Mouse (Mus musculus): Measurements from ENCODE around the gene Ccnt1. TPM values are rescaled to one million over a fixed set of nuclear protein-coding genes. Genes with fewer than 3 reads are reported as not detected.

The Ccnt1 gene
- polyA plus RNA-seq, 1 experiment from 2014 or later: 37.9 TPM

GRCm38 (mm10) chr15:98509387-98509786, 61.3 kb downstream of the Ccnt1 start:
- 58% methylated on average over 2 of the region's 2 CpGs for WGBS
- peaks cover 4% of the 10 kb centered on the region for H3K27me3 ChIP-seq (replicated peaks)
- no peak overlapping the region for H3K9ac ChIP-seq
- ATAC-seq (ENCODE audit: insufficient number of reproducible peaks, low FRiP score): no peak
- H3K36me3 ChIP-seq: no peaks in the 10 kb centered on the region
- H3K4me2 ChIP-seq: no peak overlapping the region
- H3K4me3 ChIP-seq: no peak overlapping the region
- H3K4me1 ChIP-seq (replicated peaks): peaks cover 23% of the 10 kb centered on the region
- H3K9me3 ChIP-seq (replicated peaks): no peaks in the 10 kb centered on the region
- H3K27ac ChIP-seq (ENCODE audit: poor library complexity, severe bottlenecking): no peak overlapping the region

DNA sequence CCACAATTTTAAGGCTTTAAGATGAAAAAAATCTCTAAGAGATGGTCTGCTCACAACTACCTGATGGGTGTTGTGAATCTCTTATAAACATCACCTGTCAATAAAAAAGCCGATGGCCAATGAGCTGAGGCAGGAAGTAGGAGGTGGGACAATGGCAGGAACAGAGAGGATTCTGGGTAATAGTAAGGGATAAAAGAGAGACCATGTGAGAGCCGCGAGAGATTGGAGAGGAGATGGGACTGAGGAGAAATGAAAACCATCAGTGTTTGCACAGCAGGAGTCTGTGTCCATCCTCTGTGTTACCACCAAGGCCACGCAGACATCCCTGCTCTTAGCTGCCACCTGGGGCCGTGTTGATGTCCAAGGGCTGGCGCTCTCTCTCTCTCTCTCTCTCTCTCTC, 63.4 kb downstream of the Ccnt1 start:
- no peak overlapping the region for H3K27ac ChIP-seq (ENCODE audit: poor library complexity, severe bottlenecking)
- H3K4me2 ChIP-seq: no peak overlapping the region
- H3K9ac ChIP-seq: no peak overlapping the region
- H3K4me1 ChIP-seq (replicated peaks): peaks cover 13% of the 10 kb centered on the region
- ATAC-seq (ENCODE audit: insufficient number of reproducible peaks, low FRiP score): no peak
- H3K27me3 ChIP-seq (replicated peaks): peaks cover 11% of the 10 kb centered on the region
- WGBS: 80% methylated on average over 5 of the region's 6 CpGs
- H3K4me3 ChIP-seq: no peak overlapping the region
- H3K9me3 ChIP-seq (replicated peaks): no peaks in the 10 kb centered on the region
- no peaks in the 10 kb centered on the region for H3K36me3 ChIP-seq

DNA sequence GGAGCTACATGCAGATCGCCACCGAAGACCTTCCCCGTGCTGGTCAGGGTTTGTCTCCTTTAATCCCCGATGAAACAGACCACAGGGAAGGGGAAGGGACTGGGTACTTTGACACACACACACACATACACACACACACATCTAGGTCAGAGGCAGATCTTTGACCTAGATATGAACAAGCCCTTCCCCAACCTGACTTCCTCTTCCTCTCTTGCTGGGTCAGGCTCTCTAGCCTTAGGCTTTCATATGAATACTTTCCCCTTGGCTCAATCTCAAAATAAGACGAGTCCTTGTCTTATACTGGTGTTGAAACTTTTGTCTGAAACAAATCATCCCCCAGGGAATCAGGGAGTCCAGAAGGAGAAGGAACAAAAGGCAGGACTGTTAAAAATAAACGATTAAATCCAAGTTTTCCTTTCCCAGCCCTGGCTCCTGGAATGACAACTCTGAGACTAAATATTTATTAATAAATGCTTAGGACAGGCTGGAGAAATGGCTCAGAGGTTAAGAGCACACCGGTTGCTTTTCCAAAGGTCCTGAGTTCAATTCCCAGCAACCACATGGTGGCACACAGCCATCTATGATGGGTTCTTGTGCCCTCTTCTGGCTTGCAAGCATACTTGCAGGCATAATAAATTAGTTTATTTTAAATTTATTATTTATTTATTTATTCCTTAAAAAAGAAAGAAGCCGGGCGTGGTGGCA, 64.3 kb downstream of the Ccnt1 start:
- Histone ChIP-seq H3K4me3 (no peak overlapping the region), H3K36me3 (no peaks in the 10 kb centered on the region), H3K27ac (ENCODE audit: poor library complexity, severe bottlenecking) (no peak overlapping the region), H3K4me1 (replicated peaks) (0 out of 2 replicates have a peak, but pooled peaks cover 9% of the 10 kb centered on the region), H3K4me2 (no peak overlapping the region), H3K9me3 (replicated peaks) (no peaks in the 10 kb centered on the region), H3K9ac (no peak overlapping the region), H3K27me3 (replicated peaks) (peaks cover 11% of the 10 kb centered on the region)
- 77% methylated on average over 9 of the region's 9 CpGs for WGBS
- no peak for ATAC-seq (ENCODE audit: insufficient number of reproducible peaks, low FRiP score)

DNA sequence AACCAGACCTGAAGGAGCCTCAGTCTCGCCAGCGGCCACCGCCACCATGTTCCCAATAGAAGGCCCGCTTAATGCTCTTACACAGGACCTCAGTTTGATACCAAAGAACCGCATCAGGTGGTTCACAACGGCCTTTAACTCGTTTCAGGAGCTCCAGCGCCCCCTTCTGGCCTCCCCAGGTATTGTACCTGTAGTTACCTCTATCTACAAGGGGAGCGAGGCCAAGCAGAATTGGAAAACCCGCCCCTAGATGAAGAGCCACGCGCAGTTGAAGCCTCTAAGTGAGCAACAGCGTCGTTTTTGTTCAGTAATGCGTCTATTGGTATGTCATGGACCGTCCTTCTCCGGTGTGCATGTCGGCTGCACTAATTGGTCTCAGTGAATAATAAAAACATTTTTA, 66.2 kb downstream of the Ccnt1 start:
- no peaks in the 10 kb centered on the region for H3K4me1 ChIP-seq (replicated peaks)
- no peak for ATAC-seq (ENCODE audit: insufficient number of reproducible peaks, low FRiP score)
- no peak overlapping the region for H3K27ac ChIP-seq (ENCODE audit: poor library complexity, severe bottlenecking)
- H3K36me3 ChIP-seq: no peaks in the 10 kb centered on the region
- WGBS: 12% methylated on average over 18 of the region's 18 CpGs
- H3K27me3 ChIP-seq (replicated peaks): peaks cover 19% of the 10 kb centered on the region
- H3K9ac ChIP-seq: no peak overlapping the region
- H3K9me3 ChIP-seq (replicated peaks): no peaks in the 10 kb centered on the region
- peak overlapping the region; percentile 24 for H3K4me2 ChIP-seq
- no peak overlapping the region for H3K4me3 ChIP-seq

- no peaks in the 10 kb centered on the region for H3K9me3 ChIP-seq (replicated peaks)
- peaks cover 19% of the 10 kb centered on the region for H3K27me3 ChIP-seq (replicated peaks)
- WGBS: 86% methylated on average over 3 of the region's 3 CpGs
- H3K27ac ChIP-seq (ENCODE audit: poor library complexity, severe bottlenecking): no peak overlapping the region
- no peaks in the 10 kb centered on the region for H3K4me1 ChIP-seq (replicated peaks)
- no peak overlapping the region for H3K4me3 ChIP-seq
- no peak overlapping the region for H3K9ac ChIP-seq
- no peak overlapping the region for H3K4me2 ChIP-seq
- ATAC-seq (ENCODE audit: insufficient number of reproducible peaks, low FRiP score): no peak
- H3K36me3 ChIP-seq: no peaks in the 10 kb centered on the region
Observed at GRCm38 (mm10) chr15:98503317-98503716, 67.4 kb downstream of the Ccnt1 start.

DNA sequence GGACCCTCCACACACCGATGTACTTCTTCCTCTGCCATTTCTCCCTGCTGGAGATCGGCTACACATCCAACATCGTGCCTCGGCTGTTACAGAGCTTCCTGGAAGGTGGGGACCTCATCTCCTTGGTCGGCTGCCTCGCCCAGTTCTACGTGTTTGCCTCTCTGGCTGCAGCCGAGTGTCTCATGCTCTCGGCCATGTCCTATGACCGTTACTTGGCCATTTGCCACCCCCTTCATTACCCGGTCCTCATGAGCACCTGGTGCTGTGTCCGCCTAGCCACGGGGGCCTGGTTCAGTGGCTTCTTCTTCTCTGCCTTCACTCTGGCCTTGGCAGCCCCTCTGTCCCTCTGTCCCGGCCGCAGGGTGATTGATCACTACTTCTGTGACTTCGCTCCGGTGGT, 73.1 kb downstream of the Ccnt1 start:
- Histone ChIP-seq H3K4me1 (replicated peaks) (no peaks in the 10 kb centered on the region), H3K4me2 (no peak overlapping the region), H3K27ac (ENCODE audit: poor library complexity, severe bottlenecking) (no peak overlapping the region), H3K9me3 (replicated peaks) (0 out of 2 replicates have a peak, but pooled peaks cover 4% of the 10 kb centered on the region), H3K27me3 (replicated peaks) (peaks cover 15% of the 10 kb centered on the region; the same call in 1 of the 2 replicates), H3K4me3 (no peak overlapping the region), H3K9ac (no peak overlapping the region), H3K36me3 (no peaks in the 10 kb centered on the region)
- ATAC-seq (ENCODE audit: insufficient number of reproducible peaks, low FRiP score): no peak
- 79% methylated on average over 17 of the region's 17 CpGs for WGBS

DNA sequence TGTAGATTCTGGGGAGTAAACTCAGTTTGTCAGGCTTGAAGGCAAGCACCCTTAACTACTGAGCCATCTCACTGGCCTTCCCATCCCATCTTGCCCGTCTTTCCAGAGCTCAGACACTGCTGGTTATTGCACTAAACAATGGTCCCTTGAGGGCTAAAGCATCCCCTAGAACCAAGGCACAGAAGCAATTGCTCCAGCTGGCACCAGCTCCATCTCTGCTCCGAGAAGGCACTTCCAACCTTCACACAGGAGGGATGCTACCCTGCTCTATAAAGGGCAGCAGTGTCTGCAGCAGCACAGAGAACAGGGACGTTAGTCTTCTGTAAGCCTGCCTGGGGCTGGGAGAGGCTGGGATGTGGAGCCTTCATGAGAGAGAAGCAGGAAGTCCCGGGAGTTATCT, 78.6 kb downstream of the Ccnt1 start, which contains the start of gene Olfr279:
TSS of gene Olfr279 (plus strand) at position 301 of the 400 bp plus-strand sequence.
- no peak for ATAC-seq (ENCODE audit: insufficient number of reproducible peaks, low FRiP score)
- peaks cover 7% of the 10 kb centered on the region for H3K9me3 ChIP-seq (replicated peaks)
- no peaks in the 10 kb centered on the region for H3K36me3 ChIP-seq
- no peak within 1 kb of the TSS for H3K9ac ChIP-seq
- no peak within 1 kb of the TSS for H3K4me2 ChIP-seq
- H3K4me3 ChIP-seq: no peak within 1 kb of the TSS
- H3K4me1 ChIP-seq (replicated peaks): no peaks in the 10 kb centered on the region
- no peaks in the 10 kb centered on the region for H3K27me3 ChIP-seq (replicated peaks)
- no peak within 1 kb of the TSS for H3K27ac ChIP-seq (ENCODE audit: poor library complexity, severe bottlenecking)
- WGBS: 62% methylated on average over 4 of the region's 4 CpGs

DNA sequence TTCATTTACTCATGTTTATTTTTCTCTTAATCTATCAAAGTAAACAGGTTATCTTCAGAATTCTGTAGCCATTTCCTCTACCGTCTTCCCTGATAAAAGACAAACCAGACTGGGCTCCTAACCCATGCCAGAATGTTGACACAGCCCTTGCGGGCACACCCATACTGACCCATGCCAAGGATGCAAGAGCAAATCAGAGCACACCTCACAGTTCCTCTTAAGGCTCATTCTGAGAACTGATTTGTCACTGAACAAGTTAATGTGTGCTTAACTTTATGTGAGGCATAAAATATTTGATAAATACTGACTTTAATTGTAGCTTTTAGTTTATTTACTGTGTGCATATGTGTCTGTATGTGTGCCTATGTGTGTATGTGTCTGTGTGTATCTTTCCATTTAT, 79.4 kb downstream of the Ccnt1 start:
- Histone ChIP-seq H3K9me3 (replicated peaks) (peaks cover 7% of the 10 kb centered on the region), H3K4me1 (replicated peaks) (no peaks in the 10 kb centered on the region), H3K4me3 (no peak overlapping the region), H3K36me3 (no peaks in the 10 kb centered on the region), H3K4me2 (no peak overlapping the region), H3K27ac (ENCODE audit: poor library complexity, severe bottlenecking) (no peak overlapping the region), H3K9ac (no peak overlapping the region), H3K27me3 (replicated peaks) (no peaks in the 10 kb centered on the region)
- 41% methylated on average over 2 of the region's 2 CpGs for WGBS
- no peak for ATAC-seq (ENCODE audit: insufficient number of reproducible peaks, low FRiP score)

Small RNA genes lying within 50 kb of the gene (microRNA-seq; reads per million reads assigned to microRNA genes)
- not detected for gene Mir1291

Other genes starting within 250 kb of the Ccnt1 start
- not detected in 2 replicates for gene Olfr284, start 229.9 kb downstream of the Ccnt1 start, polyA plus RNA-seq (2016; fragmentation: Nextera tagmentation; extraction: Ambion mirVana)
- not detected in 2 replicates for gene Olfr283, start 190.0 kb downstream of the Ccnt1 start, polyA plus RNA-seq (2016; fragmentation: Nextera tagmentation; extraction: Ambion mirVana)
- gene Olfr282, start 139.7 kb downstream of the Ccnt1 start, polyA plus RNA-seq (2016; fragmentation: Nextera tagmentation; extraction: Ambion mirVana): not detected in 2 replicates
- not detected in 2 replicates for gene Olfr281, start 118.3 kb downstream of the Ccnt1 start, polyA plus RNA-seq (2016; fragmentation: Nextera tagmentation; extraction: Ambion mirVana)
- gene OR5BS1P, start 101.0 kb downstream of the Ccnt1 start, polyA plus RNA-seq (2016; fragmentation: Nextera tagmentation; extraction: Ambion mirVana): not detected in 2 replicates
- not detected in 2 replicates for gene Lalba, start 88.2 kb downstream of the Ccnt1 start, polyA plus RNA-seq (2016; fragmentation: Nextera tagmentation; extraction: Ambion mirVana)
- gene Olfr279, start 78.5 kb downstream of the Ccnt1 start, polyA plus RNA-seq (2016; fragmentation: Nextera tagmentation; extraction: Ambion mirVana): not detected in 2 replicates
- 95.9 and 99.7 TPM in 2 replicates for gene Kansl2, start 36.7 kb downstream of the Ccnt1 start, polyA plus RNA-seq (2016; fragmentation: Nextera tagmentation; extraction: Ambion mirVana)
- gene 4930415O20Rik, start 81 bp upstream of the Ccnt1 start, polyA plus RNA-seq (2016; fragmentation: Nextera tagmentation; extraction: Ambion mirVana): not detected in 2 replicates
- 46.7 and 46.8 TPM in 2 replicates for gene Adcy6, start 39.2 kb upstream of the Ccnt1 start, polyA plus RNA-seq (2016; fragmentation: Nextera tagmentation; extraction: Ambion mirVana)
- 9.5 and 10.3 TPM in 2 replicates for gene Cacnb3, start 59.9 kb upstream of the Ccnt1 start, polyA plus RNA-seq (2016; fragmentation: Nextera tagmentation; extraction: Ambion mirVana)
- 15.0 and 16.4 TPM in 2 replicates for gene Ddx23, start 92.0 kb upstream of the Ccnt1 start, polyA plus RNA-seq (2016; fragmentation: Nextera tagmentation; extraction: Ambion mirVana)
- 0.91 and 1.1 TPM in 2 replicates for gene Rnd1, start 106.5 kb upstream of the Ccnt1 start, polyA plus RNA-seq (2016; fragmentation: Nextera tagmentation; extraction: Ambion mirVana)
- gene Ccdc65, start 137.3 kb upstream of the Ccnt1 start, polyA plus RNA-seq (2016; fragmentation: Nextera tagmentation; extraction: Ambion mirVana): 0.33 and 0.62 TPM in 2 replicates
- gene Fkbp11, start 157.3 kb upstream of the Ccnt1 start, polyA plus RNA-seq (2016; fragmentation: Nextera tagmentation; extraction: Ambion mirVana): 13.2 and 17.8 TPM in 2 replicates
- 46.3 and 46.9 TPM in 2 replicates for gene Arf3, start 192.3 kb upstream of the Ccnt1 start, polyA plus RNA-seq (2016; fragmentation: Nextera tagmentation; extraction: Ambion mirVana)
- not detected in 2 replicates for gene Wnt10b, start 207.2 kb upstream of the Ccnt1 start, polyA plus RNA-seq (2016; fragmentation: Nextera tagmentation; extraction: Ambion mirVana)
- gene Wnt1, start 218.9 kb upstream of the Ccnt1 start, polyA plus RNA-seq (2016; fragmentation: Nextera tagmentation; extraction: Ambion mirVana): not detected in 2 replicates
- gene Ddn, start 238.6 kb upstream of the Ccnt1 start, polyA plus RNA-seq (2016; fragmentation: Nextera tagmentation; extraction: Ambion mirVana): 0.04 and 0.14 TPM in 2 replicates